Mouse (Mus musculus): ENCODE measurements around the gene Osbp. TPM values are rescaled to one million over a fixed set of nuclear protein-coding genes. Genes with fewer than 3 reads are reported as not detected.
A peak's percentile ranks its signal among the peaks of the same experiment; 100 is the strongest.

The Osbp gene
- polyA plus RNA-seq, 1 experiment from 2014 or later = 3.3 TPM

DNA sequence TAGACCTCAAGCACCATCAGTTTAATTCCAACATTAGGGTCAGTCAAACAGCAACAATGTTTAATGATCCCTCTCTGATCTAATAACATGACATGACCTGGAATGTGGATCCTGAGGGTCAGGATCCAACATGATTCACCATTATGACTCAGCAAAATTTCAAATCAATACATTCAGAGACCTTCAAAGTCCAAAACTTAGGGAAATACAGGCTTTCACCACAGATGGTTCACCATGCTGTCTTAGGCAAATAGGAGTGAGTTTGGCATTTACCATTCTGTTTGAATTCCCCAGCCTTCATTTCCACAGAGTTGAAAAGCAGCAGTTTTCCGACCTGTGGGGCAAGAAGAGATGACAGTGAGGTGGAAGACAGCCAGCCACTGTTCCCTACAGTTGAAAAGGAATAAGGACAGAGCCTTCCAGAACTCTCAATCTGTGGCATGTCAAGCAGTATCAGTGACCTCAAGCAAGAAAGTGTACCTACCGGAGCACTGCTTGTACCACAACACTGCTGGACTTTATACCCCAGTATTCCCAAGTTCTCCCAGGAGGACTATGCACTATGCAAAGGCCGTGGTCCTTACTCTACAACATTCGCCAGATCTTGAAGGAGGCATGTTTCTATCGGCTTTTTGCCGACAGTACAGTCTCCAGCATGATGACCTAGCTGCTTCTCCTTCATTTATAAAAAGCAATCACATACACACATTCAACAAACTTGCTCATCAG is 29.1 kb downstream of the Osbp start:
- WGBS = 93% methylated on average over 6 of the region's 6 CpGs
- Histone ChIP-seq H3K4me3 (no peak overlapping the region), H3K27ac (no peak overlapping the region), H3K27me3 (ENCODE audit: poor library complexity, severe bottlenecking) (no peaks in the 10 kb centered on the region), H3K36me3 (replicated peaks) (peaks cover 57% of the 10 kb centered on the region), H3K4me1 (no peaks in the 10 kb centered on the region), H3K9me3 (no peaks in the 10 kb centered on the region)
- no peak for DNase-seq (ENCODE audit: extremely low spot score, low spot score)

DNA sequence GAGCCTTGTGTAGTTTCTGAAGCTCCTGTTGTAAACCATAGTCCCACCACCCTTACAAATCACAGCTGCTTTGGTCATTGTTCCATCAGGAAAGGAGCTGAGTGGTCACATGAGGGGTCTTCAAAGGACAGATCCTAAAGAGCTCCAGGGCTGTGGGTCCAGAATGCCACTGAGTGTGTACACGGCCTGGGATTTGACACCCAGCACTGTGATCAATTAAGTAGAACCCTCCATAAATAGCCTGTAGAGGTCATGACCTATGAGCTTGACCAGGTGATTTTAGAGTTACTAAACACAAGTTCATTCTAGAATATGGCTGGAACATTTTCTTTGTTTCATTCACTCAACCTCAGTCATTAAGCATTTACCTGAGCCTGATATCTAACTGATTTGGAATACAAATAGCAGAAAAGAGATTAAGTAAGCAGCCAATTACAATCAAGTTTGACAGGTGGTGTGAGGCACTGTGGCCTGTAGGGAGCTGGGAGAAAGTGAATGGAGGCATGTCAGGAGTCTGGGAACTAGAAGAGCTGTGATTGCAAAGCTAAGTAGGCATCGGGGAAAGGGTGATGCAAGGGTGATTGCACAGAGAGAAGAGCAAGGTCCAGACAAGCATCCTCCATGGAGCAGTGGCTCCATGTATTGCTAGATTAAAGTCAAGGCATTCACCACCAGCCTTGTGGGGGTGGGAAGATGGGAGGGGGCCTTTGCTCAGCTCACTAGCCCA is 30.1 kb downstream of the Osbp start:
- no peaks in the 10 kb centered on the region for H3K9me3 ChIP-seq
- H3K27me3 ChIP-seq (ENCODE audit: poor library complexity, severe bottlenecking) = no peaks in the 10 kb centered on the region
- no peak overlapping the region for H3K27ac ChIP-seq
- H3K36me3 ChIP-seq (replicated peaks) = peaks cover 47% of the 10 kb centered on the region
- 72% methylated on average over 2 of the region's 2 CpGs for WGBS
- H3K4me1 ChIP-seq = no peaks in the 10 kb centered on the region
- H3K4me3 ChIP-seq = no peak overlapping the region
- DNase-seq (ENCODE audit: extremely low spot score, low spot score) = no peak

DNA sequence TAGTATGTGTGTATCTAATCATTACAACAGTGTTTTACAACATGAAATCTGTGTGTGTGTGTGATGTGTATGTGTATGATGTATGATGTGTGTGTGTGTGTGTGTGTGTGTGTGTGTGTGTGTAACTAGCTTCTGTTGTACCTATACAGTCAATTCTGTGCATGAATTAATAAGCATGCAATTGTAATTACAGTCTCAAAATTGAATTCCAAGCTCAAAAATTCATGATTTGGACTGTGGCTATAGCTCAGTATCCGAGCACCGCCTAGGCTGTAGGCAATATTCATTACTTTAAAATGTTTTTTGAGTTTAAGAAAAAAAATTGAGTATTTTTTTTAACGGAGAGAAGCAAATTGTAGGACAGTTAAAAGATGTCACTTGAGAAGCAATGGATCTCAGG is 35.9 kb downstream of the Osbp start:
- no peaks in the 10 kb centered on the region for H3K9me3 ChIP-seq
- WGBS = 18% methylated on average over 3 of the region's 3 CpGs
- H3K27me3 ChIP-seq (ENCODE audit: poor library complexity, severe bottlenecking) = no peaks in the 10 kb centered on the region
- DNase-seq (ENCODE audit: extremely low spot score, low spot score) = no peak
- peaks cover 26% of the 10 kb centered on the region for H3K4me1 ChIP-seq
- H3K36me3 ChIP-seq (replicated peaks) = no peaks in the 10 kb centered on the region
- peak overlapping the region; percentile 40 for H3K4me3 ChIP-seq
- no peak overlapping the region for H3K27ac ChIP-seq

DNA sequence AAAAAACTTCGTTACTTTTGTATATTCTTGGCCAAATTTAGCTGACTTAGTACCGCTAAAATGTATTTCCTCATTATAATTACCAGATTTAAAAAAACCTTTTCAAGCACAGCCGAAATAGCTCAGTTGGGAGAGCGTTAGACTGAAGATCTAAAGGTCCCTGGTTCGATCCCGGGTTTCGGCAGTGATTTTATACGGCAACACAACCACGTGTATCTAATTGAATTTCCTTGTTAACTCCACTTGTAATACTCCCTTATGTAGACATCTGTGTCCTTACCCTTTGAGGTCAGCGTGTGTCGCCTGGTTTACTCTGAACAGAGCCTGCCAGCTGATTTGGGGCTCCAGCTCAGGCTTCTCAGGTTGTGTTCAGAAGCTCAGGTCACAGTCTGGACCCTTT is 36.4 kb downstream of the Osbp start:
- Histone ChIP-seq H3K9me3 (no peaks in the 10 kb centered on the region), H3K27me3 (ENCODE audit: poor library complexity, severe bottlenecking) (no peaks in the 10 kb centered on the region), H3K27ac (peak overlapping the region; percentile 44; the same call in 1 of the 2 replicates), H3K4me1 (peaks cover 30% of the 10 kb centered on the region), H3K36me3 (replicated peaks) (no peaks in the 10 kb centered on the region), H3K4me3 (peak overlapping the region; percentile 40)
- peak; percentile 82 for DNase-seq (ENCODE audit: extremely low spot score, low spot score)
- 4% methylated on average over 11 of the region's 11 CpGs for WGBS

DNA sequence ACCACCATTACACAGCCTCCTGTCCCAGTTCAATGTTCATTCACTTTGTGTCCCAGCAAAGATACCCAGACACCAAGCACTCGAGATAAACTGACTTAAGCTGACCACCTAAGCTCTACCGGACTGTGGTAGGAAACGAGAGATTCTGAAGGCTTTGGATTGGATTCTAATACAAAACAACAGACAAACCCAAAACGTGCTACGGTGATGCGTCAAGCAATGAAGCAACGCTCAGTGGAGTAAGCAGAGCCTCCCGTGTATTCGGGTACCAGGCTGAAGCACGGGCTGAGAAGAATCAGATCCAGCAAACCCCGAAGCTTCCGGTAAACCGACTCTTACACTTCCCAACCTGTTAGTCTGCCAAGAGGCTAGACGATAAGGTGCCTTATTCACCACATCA is 37.0 kb downstream of the Osbp start:
- DNase-seq (ENCODE audit: extremely low spot score, low spot score) = no peak
- WGBS = 45% methylated on average over 14 of the region's 14 CpGs
- no peaks in the 10 kb centered on the region for H3K9me3 ChIP-seq
- H3K27me3 ChIP-seq (ENCODE audit: poor library complexity, severe bottlenecking) = no peaks in the 10 kb centered on the region
- no peaks in the 10 kb centered on the region for H3K36me3 ChIP-seq (replicated peaks)
- peak overlapping the region; percentile 40 for H3K4me3 ChIP-seq
- peaks cover 37% of the 10 kb centered on the region for H3K4me1 ChIP-seq
- peak overlapping the region; percentile 44 for H3K27ac ChIP-seq

DNA sequence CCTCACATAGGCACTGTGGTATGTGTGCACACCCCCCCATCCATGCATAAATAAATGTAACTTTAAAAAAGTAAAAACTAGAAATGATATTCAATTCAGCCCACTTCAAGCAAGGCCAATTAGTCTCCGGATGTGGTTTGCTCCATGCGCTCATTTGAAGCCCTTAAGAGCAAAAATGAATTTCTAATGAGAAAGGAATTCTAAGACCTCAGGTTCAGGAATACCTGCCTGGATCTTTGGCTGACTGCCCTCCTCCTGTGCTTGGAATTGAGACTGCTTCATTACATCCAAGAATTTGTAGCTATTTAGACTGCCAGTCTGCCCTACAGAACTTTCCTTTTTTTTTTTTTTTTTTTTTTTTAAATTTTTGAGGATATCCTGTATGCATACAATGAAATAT is 37.8 kb downstream of the Osbp start:
- Histone ChIP-seq H3K9me3 (no peaks in the 10 kb centered on the region), H3K27me3 (ENCODE audit: poor library complexity, severe bottlenecking) (no peaks in the 10 kb centered on the region), H3K4me3 (no peak overlapping the region), H3K27ac (no peak overlapping the region), H3K4me1 (peaks cover 41% of the 10 kb centered on the region), H3K36me3 (replicated peaks) (no peaks in the 10 kb centered on the region)
- no peak for DNase-seq (ENCODE audit: extremely low spot score, low spot score)
- 95% methylated on average over 2 of the region's 2 CpGs for WGBS

DNA sequence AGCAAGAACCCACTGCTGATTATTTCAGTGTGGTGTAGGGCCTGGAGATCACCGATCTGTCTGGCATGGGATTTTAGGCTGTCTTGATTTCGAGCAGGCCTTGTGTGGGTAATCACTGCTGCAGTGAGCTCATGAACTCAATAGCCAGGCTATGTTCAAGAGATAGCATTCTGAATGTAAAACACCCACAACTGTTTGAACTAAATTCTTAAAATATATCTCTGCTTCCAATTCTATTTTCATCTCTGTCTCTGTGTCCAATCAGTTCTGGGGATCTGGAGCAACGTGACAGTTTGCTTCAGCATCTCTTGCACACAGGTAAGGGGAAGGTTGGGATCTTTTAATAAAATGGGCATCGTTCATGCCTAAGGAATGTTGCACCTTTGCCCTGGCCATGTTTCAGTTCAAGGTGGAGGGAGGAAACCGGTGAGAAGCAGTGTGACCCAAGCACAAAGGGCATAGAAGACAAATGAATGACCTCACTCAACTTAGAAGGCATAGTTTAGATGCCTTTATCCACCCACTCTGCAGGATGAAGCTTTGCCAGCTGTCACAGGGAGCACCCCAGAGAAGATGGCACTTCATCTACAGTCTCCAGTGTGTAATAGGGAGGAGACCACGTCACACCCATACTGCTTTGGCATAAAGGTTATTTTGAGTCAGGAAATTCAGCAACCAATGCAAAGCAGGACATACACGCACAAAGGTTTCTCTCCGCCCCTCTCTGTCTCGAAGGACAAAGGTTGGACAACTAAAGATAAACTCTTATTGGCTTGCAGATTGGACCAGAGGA is 38.7 kb downstream of the Osbp start:
- Histone ChIP-seq H3K27me3 (ENCODE audit: poor library complexity, severe bottlenecking) (no peaks in the 10 kb centered on the region), H3K4me1 (peaks cover 48% of the 10 kb centered on the region), H3K36me3 (replicated peaks) (no peaks in the 10 kb centered on the region), H3K4me3 (peak overlapping the region; percentile 68), H3K27ac (no peak overlapping the region), H3K9me3 (no peaks in the 10 kb centered on the region)
- DNase-seq (ENCODE audit: extremely low spot score, low spot score) = no peak
- 64% methylated on average over 9 of the region's 9 CpGs for WGBS

DNA sequence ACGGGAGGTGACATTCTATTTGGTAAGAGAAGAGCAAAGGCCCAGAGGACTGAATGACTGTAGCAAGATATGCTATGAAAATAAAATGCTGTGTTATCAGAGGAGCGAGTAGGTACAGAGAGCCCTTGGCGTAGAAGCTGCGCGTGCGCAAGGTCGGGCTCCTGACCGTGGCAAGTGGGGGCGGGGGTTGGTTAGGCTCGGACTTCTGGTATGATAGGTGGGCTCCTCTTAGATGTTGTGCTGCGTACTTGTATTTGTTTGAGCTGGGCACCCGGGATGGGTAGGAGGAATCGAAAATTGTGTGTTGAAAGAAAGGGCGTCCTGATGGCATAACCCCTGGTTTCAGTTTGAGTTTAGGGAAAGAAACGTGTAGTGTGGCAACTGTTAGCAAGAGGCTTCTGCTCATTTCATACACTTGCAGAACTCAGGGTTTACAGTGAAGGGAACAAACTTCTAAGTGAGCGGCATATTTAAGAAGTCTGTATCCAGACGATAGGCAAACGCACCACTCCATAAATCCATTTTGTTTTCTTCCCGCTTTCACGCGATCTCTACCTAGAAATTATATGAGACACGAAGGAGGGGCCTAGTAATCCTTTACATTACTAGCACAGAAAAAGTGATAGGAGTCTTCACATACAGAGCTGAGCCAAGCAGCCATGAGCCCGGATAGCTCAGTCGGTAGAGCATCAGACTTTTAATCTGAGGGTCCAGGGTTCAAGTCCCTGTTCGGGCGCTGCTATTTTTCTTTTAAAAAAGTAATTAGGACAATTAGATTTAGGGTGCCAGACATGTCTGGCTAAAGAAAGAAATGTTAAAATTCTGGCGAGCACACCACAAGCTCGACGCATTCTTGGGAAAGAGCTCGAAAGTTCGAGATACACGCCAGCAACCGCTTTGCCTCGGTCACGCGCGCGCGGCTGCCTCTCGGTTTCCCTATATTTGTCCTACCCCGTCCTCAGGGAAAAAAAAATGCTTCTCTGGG is 39.9 kb downstream of the Osbp start:
- Histone ChIP-seq H3K4me1 (peaks cover 48% of the 10 kb centered on the region), H3K27me3 (ENCODE audit: poor library complexity, severe bottlenecking) (no peaks in the 10 kb centered on the region), H3K36me3 (replicated peaks) (no peaks in the 10 kb centered on the region), H3K9me3 (no peaks in the 10 kb centered on the region), H3K4me3 (peak overlapping the region; percentile 68), H3K27ac (peak overlapping the region; percentile 78)
- peak; percentile 94 for DNase-seq (ENCODE audit: extremely low spot score, low spot score)
- under 1% methylated on average over 41 of the region's 41 CpGs for WGBS

DNA sequence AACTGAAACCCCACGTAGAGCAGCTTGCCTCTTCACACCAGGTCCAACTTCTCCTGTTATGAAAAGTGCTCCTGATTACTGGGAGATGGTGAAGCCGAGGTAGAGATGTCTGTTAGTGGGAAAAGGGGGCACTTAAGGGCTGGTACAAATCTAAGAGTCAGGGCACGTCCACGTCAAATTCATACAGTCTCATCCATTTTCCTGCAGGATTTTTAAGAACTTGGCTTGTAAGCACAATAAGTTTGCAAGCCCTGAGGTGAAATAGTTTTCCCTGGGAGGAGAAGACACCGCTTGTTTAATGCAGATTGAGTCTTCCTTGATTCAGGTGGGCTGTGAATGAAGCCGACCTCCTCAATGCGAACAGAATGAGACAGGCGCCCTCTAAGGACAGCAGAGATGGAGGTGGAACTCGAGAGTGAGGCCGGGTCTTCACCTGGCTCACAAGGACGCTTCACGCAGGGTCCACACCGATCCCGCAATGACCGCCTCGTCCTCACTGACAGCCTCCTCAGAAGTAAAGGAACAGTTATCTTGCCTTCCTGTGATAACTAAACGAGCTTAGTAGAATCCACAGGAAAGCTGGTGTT is 40.7 kb downstream of the Osbp start:
- Histone ChIP-seq H3K27me3 (ENCODE audit: poor library complexity, severe bottlenecking) (no peaks in the 10 kb centered on the region), H3K36me3 (replicated peaks) (no peaks in the 10 kb centered on the region), H3K4me1 (peaks cover 48% of the 10 kb centered on the region), H3K27ac (peak overlapping the region; percentile 53; the same call in 1 of the 2 replicates), H3K4me3 (peak overlapping the region; percentile 68), H3K9me3 (no peaks in the 10 kb centered on the region)
- under 1% methylated on average over 17 of the region's 17 CpGs for WGBS
- DNase-seq (ENCODE audit: extremely low spot score, low spot score) = no peak

DNA sequence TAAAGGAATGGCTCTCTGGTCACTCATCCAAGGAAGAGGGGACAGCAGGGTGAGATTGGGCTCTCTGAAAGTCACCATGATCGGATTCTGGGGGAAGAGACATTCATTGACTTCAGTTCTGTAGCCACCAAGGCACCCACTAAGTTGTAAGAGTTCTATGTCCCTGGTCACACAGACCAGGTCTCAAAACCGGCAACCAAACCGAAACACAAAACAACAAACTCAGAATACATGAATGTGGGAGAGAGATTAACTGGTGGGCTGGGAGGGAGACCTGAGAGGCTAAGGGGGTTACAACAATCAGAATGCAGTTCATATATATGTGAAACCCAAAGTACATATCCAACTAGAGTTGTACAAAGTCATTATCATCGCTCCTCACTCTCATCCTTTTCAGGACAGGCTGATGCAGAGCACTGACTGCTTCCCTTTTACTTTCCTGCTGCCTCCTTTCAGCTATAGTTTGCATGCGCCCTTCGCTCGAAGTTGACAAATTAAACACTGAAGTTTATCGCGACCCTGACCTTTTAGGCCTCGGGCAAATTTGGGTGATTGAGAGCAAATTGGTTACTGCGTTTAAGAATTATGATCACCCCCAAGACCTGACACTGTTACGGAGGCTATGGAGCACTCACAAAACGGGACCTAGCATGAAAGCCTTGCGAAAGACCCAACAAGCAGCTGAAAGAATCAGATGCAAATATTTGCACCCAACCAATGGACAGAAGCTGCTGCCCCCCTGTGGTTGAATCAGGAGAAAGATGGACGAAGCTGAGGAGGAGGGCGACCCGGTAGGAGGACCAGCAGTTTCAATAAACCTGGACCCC is 41.6 kb downstream of the Osbp start:
- Histone ChIP-seq H3K4me1 (peaks cover 42% of the 10 kb centered on the region), H3K27ac (no peak overlapping the region), H3K4me3 (peak overlapping the region; percentile 68), H3K36me3 (replicated peaks) (no peaks in the 10 kb centered on the region), H3K9me3 (no peaks in the 10 kb centered on the region), H3K27me3 (ENCODE audit: poor library complexity, severe bottlenecking) (no peaks in the 10 kb centered on the region)
- WGBS = 6% methylated on average over 17 of the region's 17 CpGs
- peak; percentile 62 for DNase-seq (ENCODE audit: extremely low spot score, low spot score)
